Mouse (Mus musculus) liver, embryonic 14.5 days (tissue): ENCODE data around the gene Upk1a.

Experiments used
- CTCF ChIP-seq: IDR thresholded peaks from 2 replicates; pipeline ENCODE4 v1.5.1; 2016; ENCODE audit warnings: antibody characterized with exemption, low read depth, control low read depth
- EP300 ChIP-seq: IDR thresholded peaks from 2 replicates; pipeline ENCODE4 v1.6.1; 2016; ENCODE audit warnings: antibody characterized with exemption, low read depth

DNA sequence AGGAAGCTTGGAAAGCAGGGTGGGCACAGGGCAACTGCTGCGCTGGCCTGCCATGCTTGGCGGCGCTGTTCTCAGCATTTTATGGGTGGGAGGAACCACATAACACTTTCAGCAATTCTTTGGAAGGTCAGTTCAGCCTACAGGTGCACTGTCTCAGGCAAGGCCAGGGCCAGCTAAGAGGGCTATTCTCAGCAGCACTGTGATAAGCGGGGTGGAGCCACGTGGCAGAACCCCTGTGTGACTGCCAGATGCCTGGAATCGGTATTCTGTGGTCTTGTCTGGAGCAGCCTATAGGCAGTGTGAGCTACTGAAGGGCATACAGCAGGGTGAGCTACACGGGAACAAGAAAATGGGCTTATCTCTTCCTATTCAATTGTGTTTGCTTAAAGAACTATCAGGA is 2.6 kb downstream of the Upk1a start:
- TF ChIP-seq CTCF (no peak), EP300 (no peak)
